Mouse (Mus musculus) MEL (cell line): Measurements from ENCODE around the gene Stk19.
"Not testable (repeated sequence)": the region's sequence is repeated elsewhere in the genome, so short reads cannot be mapped to it uniquely, and the experiment has no call there.

ENCODE experiments used
- CTCF ChIP-seq, 3 experiments: IDR thresholded peaks in 2 of 3; conservative IDR thresholded peaks in 1 of 3; 2 replicates each; pipeline ENCODE4 v1.5.1; 2011 to 2012; ENCODE audit warnings: low read length in 3 of 3, low read depth in 2 of 3, mild to moderate bottlenecking in 2 of 3, improper control_type of control experiment in 1 of 3, inconsistent platforms in 1 of 3, mixed read lengths in 1 of 3, moderate library complexity in 1 of 3; ENCODE audit not compliant: control insufficient read depth in 1 of 3, insufficient read depth in 1 of 3, poor library complexity in 1 of 3, severe bottlenecking in 1 of 3
- MAX ChIP-seq: IDR thresholded peaks from 2 replicates; pipeline ENCODE4 v1.6.1; 2011; ENCODE audit warnings: low read length, improper control_type of control experiment

- TF ChIP-seq CTCF (IDR thresholded peaks at IDR 0.05 in 2 of 3, conservative IDR thresholded peaks at IDR 0.05 in 1 of 3; ENCODE audit: control insufficient read depth in 1 of 3, insufficient read depth in 1 of 3, low read depth in 2 of 3, low read length in 3 of 3, poor library complexity in 1 of 3, severe bottlenecking in 1 of 3); MAX: not testable (repeated sequence)
Measured at GRCm38 (mm10) chr17:34804301-34804700, 32.4 kb downstream of the Stk19 start, which contains the start of gene Cyp21a1.
